Mouse (Mus musculus) limb, embryonic 10.5 days (tissue): ENCODE data around the gene Arpc2. TPM values are rescaled to one million over a fixed set of nuclear protein-coding genes. Genes with fewer than 3 reads are reported as not detected.

Source experiments
- DNase-seq: peaks from one replicate; pipeline ENCODE4 v3.0.0-alpha.2; 2017; ENCODE audit warnings: low spot score
- H3K27ac ChIP-seq: fragments of 300-500 bp; sonication (generic); 2 replicates; pipeline ENCODE4 v1.5.1; 2016; ENCODE audit warnings: mild to moderate bottlenecking
- H3K27me3 ChIP-seq: fragments of 300-500 bp; sonication (generic); 2 replicates; pipeline ENCODE4 v1.6.1; 2016; ENCODE audit warnings: low read depth, mild to moderate bottlenecking; ENCODE audit not compliant: poor library complexity, severe bottlenecking
- H3K36me3 ChIP-seq: fragments of 300-500 bp; sonication (generic); 2 replicates; pipeline ENCODE4 v1.6.1; 2016; ENCODE audit warnings: mild to moderate bottlenecking, moderate library complexity
- H3K4me1 ChIP-seq: fragments of 300-500 bp; sonication (generic); 2 replicates; pipeline ENCODE4 v1.6.1; 2016
- H3K4me3 ChIP-seq: fragments of 300-500 bp; sonication (generic); 2 replicates; pipeline ENCODE4 v1.5.1; 2016; ENCODE audit warnings: mild to moderate bottlenecking, moderate library complexity
- H3K9me3 ChIP-seq: fragments of 300-500 bp; sonication (generic); replicated peaks from 2 replicates; pipeline ENCODE4 v1.6.1; 2016; ENCODE audit warnings: mild to moderate bottlenecking
- WGBS: fragments of 180-500 bp; shearing (Covaris S2); methylation state at CpG from one replicate; pipeline ENCODE4 v1.1.7; 2016; 5-methylcytosine and 5-hydroxymethylcytosine counted together
- polyA plus RNA-seq: library from polyadenylated mRNA; unstranded; fragments of >200 nt; fragmentation: Nextera tagmentation; extraction: Ambion mirVana; gene quantifications from 2 replicates; pipeline ENCODE4 v1.2.1, GENCODE M21; 2016

Arpc2 gene
- 355 and 369 TPM in 2 replicates for polyA plus RNA-seq

DNA sequence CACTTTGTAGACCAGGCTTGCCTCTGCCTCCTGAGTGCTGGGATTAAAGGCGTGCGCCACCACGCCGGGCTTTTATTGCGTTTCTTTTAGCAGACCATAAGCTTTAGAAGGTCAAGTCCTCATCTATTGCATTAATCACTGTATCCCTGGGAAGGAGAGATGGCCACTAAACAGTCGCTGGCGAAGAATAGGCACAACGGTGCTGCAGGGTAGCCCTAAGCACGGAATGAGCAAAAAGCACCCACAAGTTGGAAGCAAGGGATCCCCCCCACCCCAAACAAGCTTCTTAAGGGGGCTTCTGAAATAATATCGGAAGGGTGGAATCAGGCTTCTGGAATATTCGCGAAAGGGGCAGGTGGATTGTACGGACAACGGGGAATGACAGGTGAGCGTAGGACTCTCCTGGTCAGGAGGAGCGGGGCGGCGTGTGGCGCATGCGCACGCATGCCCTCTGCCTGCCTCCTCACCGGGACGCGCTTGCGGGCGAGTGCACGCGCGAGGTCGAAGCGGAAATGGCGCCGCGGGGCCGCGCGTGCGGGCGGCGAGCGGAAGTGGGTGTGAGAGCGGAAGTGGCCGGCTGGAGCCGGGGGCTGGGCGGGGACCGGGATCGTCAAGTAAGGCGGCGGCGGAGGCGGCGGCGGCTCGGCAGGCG is at the start of gene Arpc2:
TSS of gene Arpc2 (plus strand) at position 147 of the 652 bp plus-strand sequence.
- Histone ChIP-seq H3K27ac (peak within 1 kb of the TSS; percentile 94), H3K36me3 (peaks cover 6% of the 10 kb centered on the region; the same call in 1 of the 2 replicates), H3K4me1 (peaks cover 26% of the 10 kb centered on the region), H3K9me3 (no peaks in the 10 kb centered on the region), H3K27me3 (no peaks in the 10 kb centered on the region), H3K4me3 (peak within 1 kb of the TSS; percentile 95)
- DNase-seq, result peak; percentile 99
- 2% methylated on average over 48 of the region's 55 CpGs for WGBS

DNA sequence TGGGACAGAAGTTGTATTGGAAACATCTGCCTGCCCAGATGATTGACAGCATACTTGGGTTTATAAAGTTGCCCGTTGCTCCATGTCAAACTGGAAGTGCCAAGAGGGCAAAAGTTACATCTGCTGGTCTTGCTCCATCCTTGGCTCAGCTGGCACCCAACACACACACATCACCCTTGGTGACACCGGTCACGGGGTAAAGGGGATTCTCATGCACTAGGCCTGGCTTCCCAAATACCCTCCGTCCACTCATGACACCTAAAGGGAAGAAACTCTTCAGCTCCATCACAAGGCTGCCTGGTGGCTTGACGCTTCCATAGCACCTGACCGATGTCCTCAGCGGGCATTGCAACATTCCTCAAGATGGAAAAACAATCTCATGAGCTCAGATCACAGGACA is 45.4 kb upstream of the Arpc2 start:
- Histone ChIP-seq H3K4me3 (no peak overlapping the region), H3K4me1 (no peaks in the 10 kb centered on the region), H3K27me3 (no peaks in the 10 kb centered on the region), H3K36me3 (no peaks in the 10 kb centered on the region), H3K9me3 (no peaks in the 10 kb centered on the region), H3K27ac (no peak overlapping the region)
- DNase-seq, result no peak
- 91% methylated on average over 7 of the region's 7 CpGs for WGBS

DNA sequence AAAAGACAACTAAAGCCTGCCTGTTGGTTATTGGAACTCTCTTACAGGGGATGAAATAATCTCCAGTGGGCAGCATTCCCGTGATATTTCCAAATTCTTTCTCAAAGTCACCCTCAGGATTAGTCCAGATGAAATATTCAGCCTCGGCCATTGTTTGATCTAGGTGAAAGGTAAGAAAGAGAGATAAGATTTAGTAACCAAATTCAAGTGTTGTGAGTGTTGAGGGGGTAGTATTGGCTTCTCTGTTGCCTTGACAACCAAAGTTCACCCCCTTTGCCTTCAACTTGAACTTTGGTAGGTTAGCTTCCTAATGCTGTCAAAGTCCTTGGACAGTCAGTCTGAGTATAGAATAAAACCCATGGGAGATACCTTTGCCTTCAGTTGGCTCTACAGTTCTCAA is 43.2 kb upstream of the Arpc2 start:
- H3K36me3 ChIP-seq, result no peaks in the 10 kb centered on the region
- DNase-seq, result no peak
- H3K9me3 ChIP-seq, result no peaks in the 10 kb centered on the region
- no peaks in the 10 kb centered on the region for H3K27me3 ChIP-seq
- 85% methylated on average over 2 of the region's 2 CpGs for WGBS
- H3K27ac ChIP-seq, result no peak overlapping the region
- H3K4me1 ChIP-seq, result no peaks in the 10 kb centered on the region
- no peak overlapping the region for H3K4me3 ChIP-seq

DNA sequence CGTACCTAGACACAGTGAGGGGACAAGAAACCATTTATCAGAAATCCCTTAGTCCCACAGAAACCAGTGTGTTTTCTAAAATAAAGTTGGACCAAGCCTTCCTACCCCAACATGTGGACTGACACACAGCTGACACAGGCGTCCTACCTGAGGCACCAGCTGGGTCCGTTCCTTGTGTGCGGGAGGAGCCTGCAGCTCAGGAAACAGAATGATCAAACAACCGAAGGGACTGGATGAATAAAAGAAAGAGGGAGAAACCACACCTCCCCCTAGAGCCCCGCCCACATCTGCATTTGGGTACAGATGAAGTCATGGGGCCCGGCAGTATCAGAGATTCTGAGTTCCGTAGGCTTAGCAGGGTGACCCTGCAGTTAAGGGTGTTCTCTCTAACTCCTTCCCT is 41.4 kb upstream of the Arpc2 start, which contains the start of gene Cxcr1:
TSS of gene Cxcr1 (minus strand) at position 187 of the 400 bp plus-strand sequence.
- no peak for DNase-seq
- no peaks in the 10 kb centered on the region for H3K4me1 ChIP-seq
- no peaks in the 10 kb centered on the region for H3K27me3 ChIP-seq
- H3K4me3 ChIP-seq, result no peak within 1 kb of the TSS
- no peaks in the 10 kb centered on the region for H3K36me3 ChIP-seq
- H3K27ac ChIP-seq, result no peak within 1 kb of the TSS
- WGBS, result 74% methylated on average over 8 of the region's 8 CpGs
- no peaks in the 10 kb centered on the region for H3K9me3 ChIP-seq

DNA sequence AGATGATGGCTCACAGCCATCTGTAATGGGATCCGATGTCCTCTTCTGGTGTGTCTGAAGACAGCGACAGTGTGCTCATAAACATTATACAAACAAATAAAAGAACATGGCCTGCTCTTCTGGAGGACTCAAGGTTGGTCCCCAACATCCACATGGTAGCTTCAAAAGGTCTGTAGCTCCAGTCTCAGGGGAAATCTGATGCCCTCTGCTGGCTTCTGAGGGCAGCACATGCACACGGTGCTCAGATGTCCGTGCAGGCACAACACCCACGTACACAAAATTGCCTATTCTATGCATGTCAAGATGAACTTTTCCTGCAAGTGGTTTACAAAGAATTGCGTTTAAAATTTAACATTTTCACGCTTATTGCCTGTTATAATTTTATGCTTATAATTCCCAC is 39.9 kb upstream of the Arpc2 start:
- 0 out of 2 replicates have a peak, but pooled peaks cover 4% of the 10 kb centered on the region for H3K4me1 ChIP-seq
- H3K9me3 ChIP-seq, result no peaks in the 10 kb centered on the region
- WGBS, result 52% methylated on average over 7 of the region's 7 CpGs
- no peak overlapping the region for H3K4me3 ChIP-seq
- H3K27ac ChIP-seq, result no peak overlapping the region
- H3K36me3 ChIP-seq, result no peaks in the 10 kb centered on the region
- no peaks in the 10 kb centered on the region for H3K27me3 ChIP-seq
- peak; percentile 46 for DNase-seq

DNA sequence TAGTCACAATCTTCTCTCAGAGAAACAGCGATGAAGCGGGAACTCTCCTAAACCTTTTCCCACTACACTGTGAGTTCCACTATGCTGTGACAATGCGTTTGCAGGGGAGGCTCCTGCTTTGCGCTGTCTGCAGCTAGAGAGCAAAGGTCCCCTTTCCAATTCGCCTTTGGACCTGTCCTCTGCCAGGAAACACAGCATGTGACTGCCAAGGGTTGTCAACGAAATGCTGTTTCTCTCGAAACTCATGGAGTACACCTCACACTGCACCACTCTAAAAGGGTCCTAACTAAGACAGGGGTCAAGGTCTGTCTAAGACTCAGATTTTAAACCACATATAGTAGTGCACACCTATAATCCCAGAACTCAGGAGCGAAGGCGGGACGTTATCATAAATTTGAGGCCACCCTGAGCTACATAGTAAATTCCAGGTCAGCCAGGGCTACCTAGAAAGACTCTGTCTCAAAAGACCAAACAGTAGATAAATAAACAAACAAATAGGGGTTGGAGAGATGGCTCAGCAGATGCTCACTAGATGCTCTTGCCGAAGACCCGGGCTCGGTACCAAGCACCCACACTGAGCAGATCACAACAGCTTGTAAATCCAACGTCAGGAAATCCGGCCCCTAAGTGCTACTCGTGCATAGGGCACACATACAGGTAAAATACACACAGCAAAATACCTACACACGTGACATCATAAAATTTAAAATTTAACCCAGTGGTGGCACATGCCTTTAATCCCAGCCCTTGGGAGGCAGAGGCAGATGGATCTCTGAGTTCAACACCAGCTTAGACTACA is 39.1 kb upstream of the Arpc2 start:
- no peaks in the 10 kb centered on the region for H3K9me3 ChIP-seq
- no peak overlapping the region for H3K4me3 ChIP-seq
- no peak overlapping the region for H3K27ac ChIP-seq
- 79% methylated on average over 17 of the region's 17 CpGs for whole genome bisulfite sequencing
- no peaks in the 10 kb centered on the region for H3K36me3 ChIP-seq
- no peaks in the 10 kb centered on the region for H3K27me3 ChIP-seq
- H3K4me1 ChIP-seq, result 0 out of 2 replicates have a peak, but pooled peaks cover 5% of the 10 kb centered on the region
- no peak for DNase-seq

DNA sequence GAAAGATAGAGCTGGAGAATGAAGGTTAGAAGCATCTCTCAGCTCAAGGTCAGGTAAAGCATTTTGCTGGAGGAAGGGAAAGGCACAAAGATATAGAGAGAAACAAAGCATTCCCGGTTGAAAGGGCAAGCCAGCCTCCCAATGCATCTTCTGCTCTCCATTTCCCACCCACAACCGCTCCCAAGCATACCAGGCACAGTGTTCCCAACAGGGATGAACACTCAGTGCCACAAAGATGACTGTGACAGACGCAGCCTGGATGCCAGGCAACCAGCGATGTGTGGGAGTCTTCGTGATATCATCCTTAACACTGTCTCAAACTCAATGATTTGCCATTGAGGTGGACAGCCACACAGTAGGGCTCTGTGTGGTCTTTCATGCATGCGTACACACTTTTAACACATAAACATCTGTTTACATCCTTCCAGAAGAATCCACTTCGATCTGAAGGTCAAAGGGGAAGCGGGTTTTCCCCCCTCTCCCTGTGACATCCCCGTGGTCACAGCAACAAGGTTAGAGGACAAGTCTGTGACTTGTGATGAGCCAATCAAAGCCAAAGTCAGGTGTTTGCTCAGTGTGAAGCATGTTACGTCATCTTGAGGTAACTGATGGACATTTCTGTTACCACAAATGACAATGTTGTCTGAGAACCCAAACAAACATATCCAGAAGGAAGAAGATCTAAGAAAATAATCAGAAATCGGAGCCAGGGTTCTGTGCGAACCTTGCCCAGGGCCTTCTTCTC is 38.0 kb upstream of the Arpc2 start:
- Histone ChIP-seq H3K36me3 (no peaks in the 10 kb centered on the region), H3K9me3 (no peaks in the 10 kb centered on the region), H3K27ac (no peak overlapping the region), H3K4me3 (no peak overlapping the region), H3K4me1 (0 out of 2 replicates have a peak, but pooled peaks cover 5% of the 10 kb centered on the region), H3K27me3 (no peaks in the 10 kb centered on the region)
- WGBS, result 86% methylated on average over 12 of the region's 12 CpGs
- no peak for DNase-seq

DNA sequence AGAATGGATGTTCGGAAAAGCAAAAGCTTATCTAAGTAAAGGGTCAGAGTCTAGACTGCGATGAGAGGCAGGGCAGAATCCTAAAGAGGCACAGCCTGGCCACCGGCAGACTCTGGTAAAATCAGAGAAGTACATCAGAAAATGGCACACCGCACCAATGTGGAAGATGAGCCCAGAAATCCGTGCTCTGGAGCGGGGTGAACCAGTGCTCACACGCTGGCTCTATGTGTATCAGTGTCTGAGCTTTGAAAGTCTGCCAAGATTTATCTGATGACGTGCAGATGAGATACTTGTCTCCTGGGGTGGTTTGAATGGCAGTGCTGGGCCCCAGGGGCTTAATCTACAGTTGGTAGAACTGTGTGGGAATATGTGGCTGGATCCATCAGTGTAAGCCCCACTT is 36.8 kb upstream of the Arpc2 start:
- H3K4me1 ChIP-seq, result 0 out of 2 replicates have a peak, but pooled peaks cover 5% of the 10 kb centered on the region
- 89% methylated on average over 8 of the region's 8 CpGs for WGBS
- no peak for DNase-seq
- no peaks in the 10 kb centered on the region for H3K27me3 ChIP-seq
- no peak overlapping the region for H3K27ac ChIP-seq
- H3K9me3 ChIP-seq, result no peaks in the 10 kb centered on the region
- H3K36me3 ChIP-seq, result no peaks in the 10 kb centered on the region
- no peak overlapping the region for H3K4me3 ChIP-seq

DNA sequence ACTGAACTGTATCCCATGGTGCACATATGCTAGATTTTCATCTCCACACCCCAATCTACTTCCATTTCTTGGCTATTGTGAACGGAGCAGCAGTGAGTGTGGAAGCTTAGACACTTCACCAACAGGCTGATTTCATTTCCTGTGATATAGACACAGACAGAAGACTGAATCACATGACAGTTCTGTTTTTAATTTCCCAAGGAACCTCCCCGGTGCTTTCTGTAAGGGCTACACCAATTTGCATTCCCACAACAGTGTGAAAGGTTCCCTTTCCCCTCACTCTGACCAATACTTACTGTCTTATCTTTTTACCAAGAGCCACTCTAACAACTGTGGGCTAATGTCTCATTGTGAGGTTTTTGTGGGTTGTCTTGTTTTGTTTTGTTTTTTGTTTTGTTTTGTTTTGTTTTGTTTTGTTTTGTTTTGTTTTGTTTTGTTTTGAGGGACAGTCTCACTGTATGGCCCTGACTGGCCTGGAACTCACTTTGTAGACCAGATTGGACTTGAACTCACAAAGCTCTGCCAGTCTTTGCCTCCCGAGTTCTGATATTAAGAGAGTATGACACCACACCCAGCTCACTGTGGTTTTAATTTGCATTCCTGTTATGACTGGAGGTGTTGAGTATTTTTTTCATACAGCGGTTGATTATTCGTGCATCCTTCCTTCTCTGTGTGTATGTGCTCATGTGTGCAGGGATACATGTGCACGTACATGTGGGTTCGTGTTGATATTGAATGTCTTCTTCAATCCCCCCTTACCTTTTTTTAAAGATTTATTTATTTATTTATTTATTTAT is 34.6 kb upstream of the Arpc2 start:
- Histone ChIP-seq H3K4me1 (0 out of 2 replicates have a peak, but pooled peaks cover 7% of the 10 kb centered on the region), H3K4me3 (no peak overlapping the region), H3K9me3 (no peaks in the 10 kb centered on the region), H3K27me3 (no peaks in the 10 kb centered on the region), H3K36me3 (no peaks in the 10 kb centered on the region), H3K27ac (no peak overlapping the region)
- 83% methylated on average over 7 of the region's 7 CpGs for WGBS
- no peak for DNase-seq

DNA sequence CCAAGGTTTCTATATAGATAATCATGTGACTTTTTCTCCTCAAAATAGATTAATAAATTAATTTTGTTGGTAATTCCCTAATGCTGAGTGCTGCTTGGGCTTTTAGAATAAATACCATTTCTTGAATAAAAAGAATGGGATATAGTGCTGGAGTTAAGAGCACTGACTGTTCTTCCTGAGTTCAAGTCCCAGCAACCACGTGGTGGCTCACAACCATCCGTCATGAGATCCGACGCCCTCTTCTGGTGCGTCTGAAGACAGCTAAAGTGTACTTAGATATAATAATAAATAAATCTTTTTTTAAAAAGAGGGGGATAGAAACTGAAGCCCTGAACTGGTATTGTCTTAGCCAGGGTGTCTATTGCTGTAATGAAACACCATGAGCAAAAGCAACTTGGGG is 32.4 kb upstream of the Arpc2 start:
- H3K4me3 ChIP-seq, result no peak overlapping the region
- no peaks in the 10 kb centered on the region for H3K9me3 ChIP-seq
- no peaks in the 10 kb centered on the region for H3K27me3 ChIP-seq
- H3K36me3 ChIP-seq, result no peaks in the 10 kb centered on the region
- WGBS, result 67% methylated on average over 5 of the region's 5 CpGs
- no peak overlapping the region for H3K27ac ChIP-seq
- H3K4me1 ChIP-seq, result 0 out of 2 replicates have a peak, but pooled peaks cover 7% of the 10 kb centered on the region
- no peak for DNase-seq

DNA sequence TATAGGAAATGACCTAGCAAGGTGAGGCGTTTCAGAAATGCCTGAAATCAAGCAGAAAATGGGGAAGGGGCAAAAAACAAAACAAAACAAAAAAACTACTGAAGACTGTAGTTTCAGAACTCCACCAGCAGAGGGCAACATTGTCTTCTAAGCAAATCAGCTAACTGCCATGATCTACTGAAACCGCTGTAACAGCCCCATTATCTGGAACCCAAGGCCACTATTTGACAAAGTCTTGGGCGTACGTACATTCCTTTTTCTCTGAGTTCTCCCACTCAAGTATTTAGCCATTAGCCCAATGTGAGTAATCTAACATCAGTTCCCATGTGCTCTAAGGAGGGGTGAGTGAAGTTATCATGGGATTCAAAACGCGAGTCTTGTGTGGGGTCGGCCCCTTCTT is 30.0 kb upstream of the Arpc2 start:
- Histone ChIP-seq H3K9me3 (no peaks in the 10 kb centered on the region), H3K36me3 (no peaks in the 10 kb centered on the region), H3K27me3 (no peaks in the 10 kb centered on the region), H3K4me3 (no peak overlapping the region), H3K4me1 (0 out of 2 replicates have a peak, but pooled peaks cover 4% of the 10 kb centered on the region), H3K27ac (no peak overlapping the region)
- peak; percentile 32 for DNase-seq
- 66% methylated on average over 7 of the region's 7 CpGs for WGBS

DNA sequence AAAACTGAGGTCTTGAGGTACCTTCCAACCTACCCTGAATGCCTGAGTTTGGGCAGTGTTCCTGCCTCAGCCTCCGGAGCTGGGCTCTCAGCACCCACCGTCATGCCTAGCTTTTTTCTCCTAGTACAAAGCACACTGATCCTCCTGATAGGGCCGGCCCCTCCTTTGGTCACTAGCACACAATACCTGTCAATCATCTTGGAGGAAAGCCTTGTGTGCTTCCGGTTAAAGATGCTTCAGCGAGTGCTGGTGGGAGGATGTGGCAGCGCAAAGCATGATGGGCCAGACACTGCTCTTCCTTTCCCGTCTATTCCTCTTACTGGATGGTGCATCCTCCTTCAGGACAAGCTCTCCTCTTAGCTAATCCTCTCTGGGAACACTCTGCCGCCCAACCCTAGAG is 29.2 kb upstream of the Arpc2 start:
- Histone ChIP-seq H3K4me3 (no peak overlapping the region), H3K36me3 (no peaks in the 10 kb centered on the region), H3K9me3 (no peaks in the 10 kb centered on the region), H3K27me3 (no peaks in the 10 kb centered on the region), H3K27ac (no peak overlapping the region), H3K4me1 (0 out of 2 replicates have a peak, but pooled peaks cover 2% of the 10 kb centered on the region)
- DNase-seq, result no peak
- 85% methylated on average over 8 of the region's 8 CpGs for WGBS
